ENCODE assay signal across 18 mouse cellular contexts in the genomic region with DNA sequence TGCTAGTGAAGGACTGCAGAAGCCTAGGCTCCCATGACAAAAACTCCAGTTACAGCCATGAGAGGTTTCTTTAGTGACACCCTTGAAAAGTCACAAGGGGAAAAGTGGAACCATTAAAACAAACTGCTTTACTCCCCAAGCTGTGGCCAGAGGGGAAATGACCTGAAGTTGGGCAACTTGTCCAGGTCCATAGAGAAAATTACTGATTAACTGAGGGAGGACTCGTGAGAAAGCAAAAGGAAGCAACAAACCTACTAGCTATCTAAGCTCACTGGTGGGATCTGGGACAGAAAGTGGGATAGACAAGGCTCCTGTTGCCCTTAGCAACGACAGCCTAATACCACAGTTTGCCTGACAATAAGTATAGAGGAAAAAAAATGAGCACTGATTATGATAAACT. TPM values are rescaled to one million over a fixed set of nuclear protein-coding genes. Genes with fewer than 3 reads are reported as not detected.
DNase-seq lines count a peak whose midpoint lies in the region; ATAC-seq and TF ChIP-seq lines count a peak whose summit lies in the region.
"Had no signal": no experiment of that assay in that cellular context is flagged by ENCODE, and none has a peak within 500 bp of the region (broad histone marks: within the 10 kb centered on the region; RNA-seq: fewer than 3 reads in every experiment).

No protein-coding gene starts in this region.

- no peak overlapping the region for H3K4me3 ChIP-seq in embryonic facial prominence, embryonic 15.5 days (replicated peaks)
- no peak overlapping the region for H3K4me3 ChIP-seq in embryonic facial prominence, embryonic 10.5 days
- no peak overlapping the region for H3K4me3 ChIP-seq in limb, embryonic 12.5 days (replicated peaks)
- H3K4me3 ChIP-seq in limb, embryonic 10.5 days = no peak overlapping the region
- no peak overlapping the region for H3K4me3 ChIP-seq in kidney, postnatal 0 days (replicated peaks; ENCODE audit: low read depth, low read length)
- no peak overlapping the region for H3K4me3 ChIP-seq in liver, postnatal 0 days (ENCODE audit: low read depth, low read length)
- H3K4me3 ChIP-seq: layer of hippocampus, adult 2 months had no signal

- no peak for DNase-seq in embryonic facial prominence, embryonic 10.5 days (ENCODE audit: low spot score)
- no peak for DNase-seq in limb, embryonic 10.5 days (ENCODE audit: low spot score)
- DNase-seq in kidney, postnatal 0 days (ENCODE audit: low spot score) = peak; percentile 38
- no peak for DNase-seq in liver, postnatal 0 days
- DNase-seq in layer of hippocampus, postnatal 36 days = no peak
- DNase-seq: adrenal gland, postnatal 36 days; cerebellum, adult 9-11 months; forebrain, postnatal 0 days; gastrocnemius, postnatal 10 days; heart, postnatal 36 days; lung, postnatal 10 days; midbrain, embryonic 14.5 days; right cerebral cortex, postnatal 14 days had no signal

- no peak for ATAC-seq in embryonic facial prominence, embryonic 15.5 days (ENCODE audit: insufficient number of reproducible peaks, low FRiP score, low TSS enrichment, low read depth)
- no peak for ATAC-seq in limb, embryonic 12.5 days (ENCODE audit: insufficient number of reproducible peaks, insufficient read depth, low FRiP score, low TSS enrichment, low read depth)
- no peak for ATAC-seq in kidney, postnatal 0 days (replicated peaks; ENCODE audit: low FRiP score, low read depth)
- ATAC-seq in liver, postnatal 0 days = peak; percentile 59
- no peak for ATAC-seq in monocyte, adult 5-6 weeks (replicated peaks; ENCODE audit: insufficient number of reproducible peaks, low FRiP score, low TSS enrichment, poor library complexity, severe bottlenecking)
- ATAC-seq: forebrain, postnatal 0 days; hindbrain, postnatal 0 days had no signal

- TF ChIP-seq EP300 in liver, postnatal 0 days (IDR thresholded peaks at IDR 0.05; ENCODE audit: low read depth) = peak; percentile 32; the same call in 1 of the 2 replicates

- whole genome bisulfite sequencing in embryonic facial prominence, embryonic 15.5 days = 68% methylated on average over 2 of the region's 2 CpGs
- 81% methylated on average over 2 of the region's 2 CpGs for WGBS in embryonic facial prominence, embryonic 10.5 days
- WGBS in limb, embryonic 12.5 days = 70% methylated on average over 2 of the region's 2 CpGs
- 78% methylated on average over 2 of the region's 2 CpGs for WGBS in limb, embryonic 10.5 days
- 45% methylated on average over 2 of the region's 2 CpGs for WGBS in kidney, postnatal 0 days
- 41% methylated on average over 2 of the region's 2 CpGs for WGBS in liver, postnatal 0 days (ENCODE audit: insufficient replicate concordance)

- TF ChIP-seq CTCF in kidney, postnatal 0 days (IDR thresholded peaks at IDR 0.05; ENCODE audit: low read depth) = no peak
- no peak for TF ChIP-seq CTCF in liver, postnatal 0 days (IDR thresholded peaks at IDR 0.05; ENCODE audit: low read depth)

- no peaks in the 10 kb centered on the region for H3K9me3 ChIP-seq in embryonic facial prominence, embryonic 15.5 days (replicated peaks)
- H3K9me3 ChIP-seq in embryonic facial prominence, embryonic 10.5 days = no peaks in the 10 kb centered on the region
- no peaks in the 10 kb centered on the region for H3K9me3 ChIP-seq in limb, embryonic 12.5 days
- no peaks in the 10 kb centered on the region for H3K9me3 ChIP-seq in limb, embryonic 10.5 days (replicated peaks)
- no peaks in the 10 kb centered on the region for H3K9me3 ChIP-seq in kidney, postnatal 0 days (replicated peaks; ENCODE audit: low read length)
- no peaks in the 10 kb centered on the region for H3K9me3 ChIP-seq in liver, postnatal 0 days (ENCODE audit: low read length)

- no peak overlapping the region for H3K4me2 ChIP-seq in embryonic facial prominence, embryonic 15.5 days (replicated peaks)
- H3K4me2 ChIP-seq in limb, embryonic 12.5 days = no peak overlapping the region
- H3K4me2 ChIP-seq in kidney, postnatal 0 days (ENCODE audit: low read length) = no peak overlapping the region
- H3K4me2 ChIP-seq in liver, postnatal 0 days (ENCODE audit: low read depth, low read length) = peak overlapping the region; percentile 44

- no peak overlapping the region for H3K9ac ChIP-seq in embryonic facial prominence, embryonic 15.5 days
- H3K9ac ChIP-seq in limb, embryonic 12.5 days (replicated peaks) = no peak overlapping the region
- no peak overlapping the region for H3K9ac ChIP-seq in kidney, postnatal 0 days (ENCODE audit: low read depth, low read length)
- no peak overlapping the region; the same call in 1 of the 2 replicates for H3K9ac ChIP-seq in liver, postnatal 0 days (replicated peaks)
- H3K9ac ChIP-seq: forebrain, postnatal 0 days had no signal

- peaks cover 77% of the 10 kb centered on the region for H3K4me1 ChIP-seq in embryonic facial prominence, embryonic 15.5 days
- peaks cover 57% of the 10 kb centered on the region for H3K4me1 ChIP-seq in embryonic facial prominence, embryonic 10.5 days
- H3K4me1 ChIP-seq in limb, embryonic 12.5 days (replicated peaks) = peaks cover 55% of the 10 kb centered on the region
- H3K4me1 ChIP-seq in limb, embryonic 10.5 days = peaks cover 53% of the 10 kb centered on the region
- H3K4me1 ChIP-seq in kidney, postnatal 0 days (replicated peaks; ENCODE audit: insufficient read depth, low read length) = peaks cover 35% of the 10 kb centered on the region
- peaks cover 58% of the 10 kb centered on the region for H3K4me1 ChIP-seq in liver, postnatal 0 days (ENCODE audit: insufficient read depth)

- no peaks in the 10 kb centered on the region for H3K27me3 ChIP-seq in embryonic facial prominence, embryonic 15.5 days
- peaks cover 10% of the 10 kb centered on the region for H3K27me3 ChIP-seq in embryonic facial prominence, embryonic 10.5 days (replicated peaks; ENCODE audit: low read depth, poor library complexity, severe bottlenecking)
- no peaks in the 10 kb centered on the region for H3K27me3 ChIP-seq in limb, embryonic 12.5 days
- no peaks in the 10 kb centered on the region for H3K27me3 ChIP-seq in limb, embryonic 10.5 days (ENCODE audit: low read depth, poor library complexity, severe bottlenecking)
- no peaks in the 10 kb centered on the region for H3K27me3 ChIP-seq in kidney, postnatal 0 days (ENCODE audit: insufficient read depth, low read length)
- no peaks in the 10 kb centered on the region for H3K27me3 ChIP-seq in liver, postnatal 0 days (ENCODE audit: insufficient read depth, low read length)

- H3K36me3 ChIP-seq in embryonic facial prominence, embryonic 15.5 days = peaks cover 8% of the 10 kb centered on the region
- 0 out of 2 replicates have a peak, but pooled peaks cover 4% of the 10 kb centered on the region for H3K36me3 ChIP-seq in embryonic facial prominence, embryonic 10.5 days (replicated peaks)
- peaks cover 21% of the 10 kb centered on the region; the same call in 1 of the 2 replicates for H3K36me3 ChIP-seq in limb, embryonic 12.5 days
- H3K36me3 ChIP-seq in limb, embryonic 10.5 days = peaks cover 8% of the 10 kb centered on the region; the same call in 1 of the 2 replicates
- H3K36me3 ChIP-seq in kidney, postnatal 0 days (ENCODE audit: insufficient read depth, low read length) = no peaks in the 10 kb centered on the region
- H3K36me3 ChIP-seq in liver, postnatal 0 days (replicated peaks; ENCODE audit: insufficient read depth, low read length) = 0 out of 2 replicates have a peak, but pooled peaks cover 2% of the 10 kb centered on the region

- peak overlapping the region; percentile 66; the same call in 1 of the 2 replicates for H3K27ac ChIP-seq in embryonic facial prominence, embryonic 15.5 days (replicated peaks)
- H3K27ac ChIP-seq in embryonic facial prominence, embryonic 10.5 days (replicated peaks) = no peak overlapping the region
- peak overlapping the region; percentile 5; the same call in 1 of the 2 replicates for H3K27ac ChIP-seq in limb, embryonic 12.5 days
- no peak overlapping the region for H3K27ac ChIP-seq in limb, embryonic 10.5 days
- peak overlapping the region; percentile 71 for H3K27ac ChIP-seq in kidney, postnatal 0 days
- peak overlapping the region; percentile 89 for H3K27ac ChIP-seq in liver, postnatal 0 days (ENCODE audit: low read depth)
- H3K27ac ChIP-seq: hindbrain, postnatal 0 days; layer of hippocampus, adult 2 months had no signal

RNA-seq across cellular contexts. Expression of a gene that starts 4.7 kb away (rescaled TPM):
- 355 and 382 TPM in 2 replicates for polyA plus RNA-seq in embryonic facial prominence, embryonic 15.5 days (2015; fragmentation: Nextera tagmentation; extraction: Ambion mirVana)
- 56.5 and 66.7 TPM in 2 replicates for polyA plus RNA-seq in embryonic facial prominence, embryonic 10.5 days (2016; fragmentation: Nextera tagmentation; extraction: Ambion mirVana)
- polyA plus RNA-seq in limb, embryonic 12.5 days (2016; fragmentation: Nextera tagmentation; extraction: Ambion mirVana) = 168 and 178 TPM in 2 replicates
- polyA plus RNA-seq in limb, embryonic 10.5 days (2016; fragmentation: Nextera tagmentation; extraction: Ambion mirVana) = 53.5 and 69.1 TPM in 2 replicates
- 146 and 176 TPM in 2 replicates for polyA plus RNA-seq in kidney, postnatal 0 days (2015; fragmentation: Nextera tagmentation; extraction: Ambion mirVana)
- polyA plus RNA-seq in liver, postnatal 0 days (2015; fragmentation: Nextera tagmentation; extraction: Ambion mirVana) = 47.5 and 47.7 TPM in 2 replicates
- 264 to 506 TPM (median 281 TPM) in 3 replicates for total RNA-seq in monocyte, adult 5-6 weeks (2017)
- total RNA-seq in layer of hippocampus, postnatal 36 days (2021) = 10 to 100 TPM; 95.8 to 96.4 TPM

RNA-seq across cellular contexts. Expression of a gene that starts 49.4 kb away (rescaled TPM):
- polyA plus RNA-seq in embryonic facial prominence, embryonic 15.5 days (2015; fragmentation: Nextera tagmentation; extraction: Ambion mirVana) = 1.8 and 2.4 TPM in 2 replicates
- polyA plus RNA-seq in embryonic facial prominence, embryonic 10.5 days (2016; fragmentation: Nextera tagmentation; extraction: Ambion mirVana) = 0.47 and 0.49 TPM in 2 replicates
- 0.24 and 0.29 TPM in 2 replicates for polyA plus RNA-seq in limb, embryonic 12.5 days (2016; fragmentation: Nextera tagmentation; extraction: Ambion mirVana)
- 0.61 and 0.85 TPM in 2 replicates for polyA plus RNA-seq in limb, embryonic 10.5 days (2016; fragmentation: Nextera tagmentation; extraction: Ambion mirVana)
- 2.4 and 2.5 TPM in 2 replicates for polyA plus RNA-seq in kidney, postnatal 0 days (2015; fragmentation: Nextera tagmentation; extraction: Ambion mirVana)
- polyA plus RNA-seq in liver, postnatal 0 days (2015; fragmentation: Nextera tagmentation; extraction: Ambion mirVana) = 1.3 and 1.6 TPM in 2 replicates
- 41.1 to 55.7 TPM (median 42.3 TPM) in 3 replicates for total RNA-seq in monocyte, adult 5-6 weeks (2017)
- total RNA-seq in layer of hippocampus, postnatal 36 days (2021) = under 1 TPM in 1 of 2 experiments, not detected in 1; 0.35 TPM
- total RNA-seq: hindbrain, postnatal 0 days had no signal

Comparison
In these comparisons a context has a peak if more than half of its experiments do, and no peak if none do; other contexts are left out.
1. H3K27ac ChIP-seq: peak in embryonic facial prominence, embryonic 15.5 days (single experiment), limb, embryonic 12.5 days (single experiment), kidney, postnatal 0 days (single experiment) and liver, postnatal 0 days (single experiment); none in embryonic facial prominence, embryonic 10.5 days (single experiment) and limb, embryonic 10.5 days (single experiment).